Mouse (Mus musculus): ENCODE measurements at regions not wholly inside any gene's neighbourhood (a gene's known extent, or its start where the extent isn't known, plus 50 kb on each side); places are given as distances from the start of the nearest gene placed in this dataset.

DNA sequence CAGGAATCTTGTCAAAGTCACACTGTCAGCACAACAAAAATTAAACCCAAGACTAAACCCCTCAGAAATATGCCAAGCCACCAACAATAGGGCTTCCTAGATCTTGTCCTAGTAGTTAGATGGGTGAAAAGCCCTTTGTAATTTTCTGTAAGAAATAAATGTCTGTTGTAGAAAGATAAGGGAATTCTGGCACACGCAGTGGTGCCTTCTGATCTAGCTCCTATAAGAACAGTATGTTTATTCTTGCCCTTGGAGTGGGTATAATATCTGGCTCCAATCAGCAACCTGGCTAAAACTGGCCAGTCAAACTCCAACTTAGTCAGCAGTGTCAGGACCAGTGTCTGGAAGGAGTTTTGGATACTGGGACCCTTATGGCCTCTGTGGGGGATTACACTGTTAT, 215.2 kb upstream of the Hs6st1 start:
- ChIA-PET CTCF (no interaction called here), POLR2A (interaction anchor here in 2 of 4 experiments (1.0 to 1.5 kb wide), 4 partner anchors 9 to 209 kb away, joined by 3 to 5 read pairs (median 3); no protein-coding TSS in a partner anchor)

DNA sequence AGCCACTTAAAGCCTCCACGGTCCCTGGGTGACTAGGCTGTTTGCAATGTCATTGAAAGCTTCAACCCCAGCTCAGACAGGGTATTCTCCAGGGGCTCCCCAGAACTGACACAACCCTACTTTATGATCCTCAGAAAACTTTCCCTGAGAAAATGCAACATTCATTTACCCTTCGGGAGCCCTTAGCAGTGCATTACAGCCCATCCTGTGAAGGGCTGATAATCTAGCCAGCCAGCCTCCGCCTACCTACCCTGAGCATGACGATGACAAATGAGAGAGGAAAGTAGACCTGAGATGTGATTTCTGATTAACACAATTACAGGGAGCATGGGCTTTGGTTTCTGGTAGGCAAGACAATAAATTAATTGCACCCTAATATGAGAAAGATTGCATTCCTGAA, 212.6 kb upstream of the Hs6st1 start:
- POLR2A ChIA-PET: interaction anchor here in 3 of 4 experiments (0.9 to 3.1 kb wide), 14 partner anchors 11 to 205 kb away, joined by 3 to 8 read pairs (median 3); no protein-coding TSS in a partner anchor
- CTCF ChIA-PET: interaction anchor here in 2 of 4 experiments (0.6 to 1.0 kb wide), 2 partner anchors 16 to 245 kb away, joined by 3 to 6 read pairs; no protein-coding TSS in a partner anchor

DNA sequence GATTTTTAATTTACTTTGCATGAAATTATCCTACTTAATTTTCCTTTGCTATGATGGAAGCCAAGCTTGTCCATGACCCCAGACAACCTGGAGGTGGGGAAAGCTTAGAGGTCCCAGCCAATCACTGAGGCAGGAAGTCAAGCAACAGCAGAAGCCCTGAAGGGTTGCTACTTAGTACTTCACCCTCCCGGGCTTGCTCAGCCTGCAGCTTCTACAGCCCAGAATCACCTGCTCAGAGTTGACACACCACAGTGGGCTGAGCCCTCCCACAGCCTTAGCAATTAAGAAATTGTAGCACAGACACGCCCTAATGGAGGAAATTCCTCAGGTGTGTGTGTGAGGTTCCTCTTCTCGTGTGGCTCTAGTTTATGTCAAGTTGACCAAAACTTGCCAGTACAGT, 209.9 kb upstream of the Hs6st1 start:
- ChIA-PET CTCF (interaction anchor here in 1 of 4 experiments (0.8 to 1.7 kb wide), 2 partner anchors 19 to 276 kb away, joined by 4 read pairs; no protein-coding TSS in a partner anchor), POLR2A (interaction anchor here in 2 of 4 experiments (0.5 to 3.1 kb wide), 4 partner anchors 13 to 1312 kb away, joined by 3 to 8 read pairs (median 4); no protein-coding TSS in a partner anchor)

DNA sequence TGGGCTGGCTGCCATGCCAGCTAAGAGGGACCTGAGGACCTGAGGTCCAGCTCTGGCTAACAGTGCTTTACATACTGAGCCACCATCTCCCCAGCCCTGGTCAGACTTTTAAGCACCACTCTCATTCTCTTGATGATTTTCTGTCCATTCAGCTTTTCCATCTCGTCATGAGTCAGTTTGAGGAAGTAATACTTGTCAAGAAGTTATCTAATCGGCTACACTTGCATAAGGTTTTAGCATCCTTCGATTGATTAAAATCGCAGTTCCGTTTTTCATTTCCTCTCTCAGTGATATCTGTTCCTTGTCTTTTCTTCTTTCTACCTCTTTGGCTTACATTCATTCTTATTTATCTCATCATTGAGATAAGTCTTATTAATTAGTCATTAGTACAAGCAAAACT, 207.4 kb upstream of the Hs6st1 start:
- CTCF ChIA-PET: no interaction called here
- POLR2A ChIA-PET: interaction anchor here in 1 of 4 experiments (0.9 kb wide), 1 partner anchor 17 kb away, joined by 5 read pairs; no protein-coding TSS in a partner anchor

DNA sequence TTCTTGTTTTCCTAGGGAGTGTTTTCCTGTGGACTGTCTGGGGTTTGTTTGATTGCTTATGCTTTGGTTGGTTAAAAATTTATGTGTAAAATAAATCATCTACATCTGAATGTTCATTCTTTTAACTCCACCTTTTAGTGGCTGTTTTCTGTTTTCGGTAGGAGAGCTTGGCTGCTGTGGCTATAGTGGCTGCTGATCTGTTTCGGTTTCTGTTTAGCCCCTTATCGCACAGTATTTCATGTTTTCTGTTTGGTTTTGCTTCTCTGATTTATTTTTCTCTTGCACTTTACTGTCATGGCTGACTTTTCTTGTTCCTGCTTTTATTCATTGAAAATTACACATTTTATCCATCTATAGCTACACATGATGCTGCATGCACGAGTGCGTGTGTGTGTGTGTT, 206.0 kb upstream of the Hs6st1 start:
- CTCF ChIA-PET: no interaction called here
- POLR2A ChIA-PET: interaction anchor here in 1 of 4 experiments (1.9 kb wide), 1 partner anchor 200 kb away, joined by 6 read pairs; no protein-coding TSS in a partner anchor

DNA sequence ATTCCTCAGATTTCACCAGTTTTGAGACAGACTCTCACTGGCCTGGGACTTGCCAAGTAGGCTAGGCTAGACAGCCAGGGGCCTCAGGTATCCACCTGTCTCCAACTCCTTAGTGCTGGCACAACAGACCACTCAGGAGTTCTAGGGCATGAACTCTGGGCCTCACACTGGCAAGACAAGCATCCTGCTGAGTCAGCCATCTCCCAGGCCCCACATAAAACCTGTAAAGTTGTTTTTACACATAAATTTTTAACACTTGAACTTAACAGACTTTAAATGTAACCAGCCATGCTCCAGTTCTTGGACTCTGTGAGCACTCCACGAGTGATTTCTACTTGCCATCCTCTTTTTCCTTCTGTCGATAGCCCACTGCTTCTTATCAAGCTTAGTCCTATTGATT, 205.5 kb upstream of the Hs6st1 start:
- POLR2A ChIA-PET: interaction anchor here in 1 of 4 experiments (1.9 kb wide), 1 partner anchor 199 kb away, joined by 6 read pairs; no protein-coding TSS in a partner anchor
- CTCF ChIA-PET: no interaction called here

DNA sequence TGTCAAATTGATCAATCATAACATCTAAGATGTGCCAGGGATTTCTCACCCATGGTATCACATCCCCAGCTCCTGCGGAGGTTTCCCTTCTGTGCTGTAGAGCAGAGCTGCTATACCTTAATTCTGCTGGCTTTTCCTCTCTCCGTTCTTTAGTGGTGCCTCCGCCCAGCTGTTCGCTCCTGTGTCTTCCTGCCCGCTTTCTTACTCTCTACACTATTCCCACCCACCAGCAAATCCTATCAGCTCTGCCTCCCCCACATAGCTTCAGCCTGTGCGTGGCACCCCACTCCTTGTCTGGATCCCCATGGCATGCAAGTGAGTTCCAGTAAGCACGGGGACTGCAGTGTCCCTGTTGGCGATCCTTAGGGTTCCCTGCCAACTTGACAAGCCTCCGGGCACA, 204.0 kb upstream of the Hs6st1 start:
- CTCF ChIA-PET: interaction anchor here in 2 of 4 experiments (0.5 to 1.0 kb wide), 3 partner anchors 14 to 148 kb away, joined by 3 to 8 read pairs (median 5); no protein-coding TSS in a partner anchor
- POLR2A ChIA-PET: interaction anchor here in 2 of 4 experiments (0.6 to 1.2 kb wide), 4 partner anchors 121 to 1243 kb away, joined by 3 to 5 read pairs (median 3); no protein-coding TSS in a partner anchor

DNA sequence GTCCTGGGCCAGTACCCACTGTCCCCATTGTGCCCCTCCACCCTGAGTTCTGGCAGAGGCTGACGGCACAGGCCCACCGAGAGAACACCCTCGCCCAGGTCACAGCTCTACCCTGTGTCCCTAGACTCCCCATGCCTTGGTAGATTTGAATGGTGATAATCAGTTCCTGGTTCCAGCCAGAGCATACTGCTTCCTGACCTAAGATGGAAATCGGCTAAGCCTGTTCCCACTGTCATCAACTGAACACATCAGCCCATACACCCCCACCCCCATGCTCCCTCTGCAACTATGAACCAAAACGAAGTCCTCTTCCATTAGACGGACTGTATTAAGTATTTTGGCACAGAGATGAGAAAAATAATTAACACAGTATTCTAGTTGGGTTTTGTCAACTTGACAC, 202.9 kb upstream of the Hs6st1 start:
- ChIA-PET CTCF (no interaction called here), POLR2A (interaction anchor here in 2 of 4 experiments (0.7 to 2.5 kb wide), 3 partner anchors 14 to 819 kb away, joined by 3 to 6 read pairs (median 4); no protein-coding TSS in a partner anchor)

DNA sequence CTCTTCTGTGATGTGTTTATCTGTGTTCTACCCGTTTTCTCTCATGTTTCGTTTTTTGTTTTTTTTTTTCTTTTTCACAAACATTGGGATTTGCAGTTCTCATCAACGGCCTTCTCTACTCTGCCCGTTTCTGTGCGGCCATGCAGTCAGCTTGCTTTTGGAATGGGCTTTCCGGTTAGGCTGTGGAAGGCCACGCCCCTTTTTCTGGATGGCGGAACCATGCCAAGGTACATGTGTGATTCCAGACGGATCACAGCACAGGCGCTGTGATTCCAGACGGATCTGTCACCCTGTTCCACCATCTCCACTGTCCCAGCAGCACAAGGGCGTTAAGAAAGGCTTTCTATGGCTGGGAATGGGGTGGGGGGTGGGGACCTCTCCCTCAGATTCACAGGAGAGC, 201.6 kb upstream of the Hs6st1 start:
- CTCF ChIA-PET: interaction anchor here in 1 of 4 experiments (0.6 kb wide), 1 partner anchor 1068 kb away, joined by 5 read pairs; no protein-coding TSS in a partner anchor
- POLR2A ChIA-PET: interaction anchor here in 3 of 4 experiments (0.6 to 2.5 kb wide), 9 partner anchors 9 to 785 kb away, joined by 3 to 6 read pairs (median 5); no protein-coding TSS in a partner anchor

DNA sequence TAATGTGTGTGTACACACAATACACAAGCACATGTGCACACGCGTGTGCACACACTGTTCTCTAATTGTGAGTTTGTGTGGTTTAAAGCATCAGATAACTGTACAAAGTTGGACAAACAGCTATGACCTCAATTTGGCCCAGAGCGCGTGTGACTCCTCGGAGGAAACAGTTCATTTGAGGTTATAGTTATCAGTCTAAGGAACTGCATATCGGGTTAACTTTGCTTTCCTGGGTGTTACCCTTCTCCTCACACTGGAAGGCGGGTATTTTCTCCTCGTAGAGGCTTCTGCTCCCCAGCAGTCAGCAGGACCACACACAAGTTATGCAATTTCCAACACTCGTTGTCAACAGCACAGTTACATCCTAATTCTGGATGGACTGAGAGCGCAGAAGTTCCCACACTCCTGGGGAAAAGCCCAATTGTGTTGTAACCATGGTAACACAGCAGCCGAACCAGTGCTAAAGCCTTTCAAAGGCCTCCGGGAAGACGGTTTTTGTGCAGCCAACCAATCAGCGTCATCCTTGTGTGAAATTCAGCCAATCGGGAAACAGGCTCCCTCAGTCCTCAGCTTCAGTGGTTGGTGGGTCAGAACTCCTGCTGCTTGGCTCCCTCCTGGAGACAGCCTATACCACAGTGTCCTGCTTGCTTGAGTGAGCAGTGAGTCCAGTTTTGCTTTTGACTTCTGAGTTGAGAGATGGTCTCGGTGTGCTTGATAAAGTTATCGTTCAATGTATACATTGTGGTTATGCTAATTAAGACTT, 198.6 kb upstream of the Hs6st1 start:
- CTCF ChIA-PET: no interaction called here
- POLR2A ChIA-PET: interaction anchor here in 2 of 4 experiments (0.6 to 1.8 kb wide), 6 partner anchors 9 to 439 kb away, joined by 3 to 7 read pairs (median 4); no protein-coding TSS in a partner anchor

DNA sequence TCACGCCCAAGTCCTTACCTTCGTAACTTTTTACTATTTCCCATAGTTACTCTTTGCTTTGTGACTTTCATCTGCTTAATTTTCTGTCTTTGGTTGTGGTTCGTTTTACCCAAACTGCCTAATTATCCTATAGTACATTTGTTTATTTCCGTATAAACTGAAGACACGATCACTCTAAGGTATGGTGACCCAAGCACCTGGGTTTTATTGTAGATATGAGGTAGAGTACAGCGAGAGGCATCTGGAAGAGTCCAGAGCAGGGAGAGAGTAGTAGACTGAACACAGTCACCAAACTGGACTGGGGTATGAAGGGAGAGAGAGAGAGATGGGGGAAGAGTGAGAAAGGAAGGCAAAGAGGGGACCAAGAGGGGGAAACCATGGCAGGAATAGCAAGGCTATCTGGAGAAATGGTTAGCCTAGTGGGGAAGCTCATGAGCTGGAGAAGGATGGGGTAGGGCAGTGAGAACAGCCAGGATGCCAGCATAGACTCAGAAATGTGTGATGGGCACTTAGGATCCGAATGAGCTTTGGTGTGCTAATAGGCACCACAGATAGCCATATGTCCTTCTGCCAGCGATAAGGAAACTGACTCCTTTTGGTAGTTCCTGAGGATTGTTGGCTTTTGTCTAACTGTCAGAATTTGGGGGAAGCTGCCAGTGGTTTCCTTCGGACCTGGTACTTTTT, 197.9 kb upstream of the Hs6st1 start:
- ChIA-PET POLR2A (interaction anchor here in 3 of 4 experiments (1.0 to 1.8 kb wide), 8 partner anchors 13 to 200 kb away, joined by 3 to 8 read pairs (median 6); no protein-coding TSS in a partner anchor), CTCF (no interaction called here)

DNA sequence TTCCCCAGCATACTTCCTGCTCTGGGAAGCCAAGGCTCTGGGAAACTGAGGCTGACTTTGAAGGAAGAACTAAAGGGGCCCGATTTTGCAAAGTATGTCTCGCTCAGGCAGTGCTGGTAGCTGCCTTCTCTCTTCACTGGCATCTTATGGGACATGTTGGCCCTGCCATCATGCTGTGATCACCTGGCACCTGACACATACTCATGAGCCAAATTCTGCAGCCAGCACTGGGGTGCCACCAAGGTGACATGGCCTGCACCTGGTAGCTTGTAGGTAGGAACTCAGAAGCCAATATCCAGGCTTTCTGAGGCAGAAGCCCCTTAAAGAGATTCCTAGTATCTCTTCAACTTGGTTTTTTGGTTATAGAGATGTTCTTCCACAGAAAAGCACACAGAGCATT, 195.2 kb upstream of the Hs6st1 start:
- ChIA-PET POLR2A (interaction anchor here in 1 of 4 experiments (0.9 to 1.1 kb wide), 2 partner anchors 65 to 130 kb away, joined by 3 read pairs; no protein-coding TSS in a partner anchor), CTCF (no interaction called here)

DNA sequence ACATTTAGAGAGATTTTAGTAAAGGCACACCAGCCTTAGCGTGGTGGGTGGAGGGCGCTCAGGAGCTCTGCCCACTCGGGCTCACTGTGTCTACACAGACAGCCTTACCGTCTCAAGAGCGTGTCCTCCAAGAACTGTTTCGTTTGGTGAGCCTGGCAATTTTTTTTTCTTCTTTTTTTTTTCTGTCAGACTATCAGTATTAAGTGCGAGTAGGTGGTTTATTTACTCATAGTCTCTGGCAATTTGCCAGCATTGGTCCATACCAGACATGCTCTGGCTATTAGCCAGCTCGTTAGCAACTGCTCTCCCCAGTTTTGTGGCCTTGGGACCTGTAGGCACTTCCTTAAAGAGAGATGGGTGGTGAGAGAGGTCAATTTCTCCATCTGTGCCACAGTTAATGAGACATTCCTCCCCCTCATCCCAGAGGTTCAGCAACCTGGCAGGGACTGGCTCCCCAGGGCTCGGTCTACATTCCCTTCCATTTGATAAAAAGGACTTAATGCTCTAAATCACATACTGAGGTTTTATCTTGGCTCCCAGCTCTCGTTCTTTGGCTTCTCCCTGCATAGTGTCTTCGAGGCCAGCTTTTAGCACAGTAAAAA, 192.9 kb upstream of the Hs6st1 start:
- POLR2A ChIA-PET: interaction anchor here in 3 of 4 experiments (0.6 to 1.4 kb wide), 6 partner anchors 18 to 186 kb away, joined by 3 to 6 read pairs (median 3); no protein-coding TSS in a partner anchor
- CTCF ChIA-PET: interaction anchor here in 1 of 4 experiments (0.6 kb wide), 1 partner anchor 91 kb away, joined by 4 read pairs; no protein-coding TSS in a partner anchor

DNA sequence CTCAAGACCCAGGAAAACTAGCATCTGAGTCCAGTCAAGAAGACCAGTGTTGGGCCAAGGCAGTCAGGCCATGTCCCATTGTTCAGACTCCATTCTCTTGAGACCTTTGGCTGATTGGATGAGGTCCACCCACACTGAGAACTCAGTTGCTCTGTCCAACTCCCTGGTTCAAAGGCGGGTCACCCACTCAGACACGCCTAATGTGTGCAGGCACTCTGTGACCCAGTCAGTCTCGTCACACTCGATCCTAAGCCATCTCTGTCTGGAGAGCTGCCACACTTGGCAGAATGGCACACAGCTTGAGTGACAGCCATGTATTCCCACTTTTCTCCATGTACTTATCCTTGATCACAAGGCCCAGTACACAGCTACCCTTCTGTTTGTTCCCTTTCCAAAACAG, 189.8 kb upstream of the Hs6st1 start:
- CTCF ChIA-PET: interaction anchor here in 1 of 4 experiments (0.7 kb wide), 1 partner anchor 14 kb away, joined by 8 read pairs; no protein-coding TSS in a partner anchor

DNA sequence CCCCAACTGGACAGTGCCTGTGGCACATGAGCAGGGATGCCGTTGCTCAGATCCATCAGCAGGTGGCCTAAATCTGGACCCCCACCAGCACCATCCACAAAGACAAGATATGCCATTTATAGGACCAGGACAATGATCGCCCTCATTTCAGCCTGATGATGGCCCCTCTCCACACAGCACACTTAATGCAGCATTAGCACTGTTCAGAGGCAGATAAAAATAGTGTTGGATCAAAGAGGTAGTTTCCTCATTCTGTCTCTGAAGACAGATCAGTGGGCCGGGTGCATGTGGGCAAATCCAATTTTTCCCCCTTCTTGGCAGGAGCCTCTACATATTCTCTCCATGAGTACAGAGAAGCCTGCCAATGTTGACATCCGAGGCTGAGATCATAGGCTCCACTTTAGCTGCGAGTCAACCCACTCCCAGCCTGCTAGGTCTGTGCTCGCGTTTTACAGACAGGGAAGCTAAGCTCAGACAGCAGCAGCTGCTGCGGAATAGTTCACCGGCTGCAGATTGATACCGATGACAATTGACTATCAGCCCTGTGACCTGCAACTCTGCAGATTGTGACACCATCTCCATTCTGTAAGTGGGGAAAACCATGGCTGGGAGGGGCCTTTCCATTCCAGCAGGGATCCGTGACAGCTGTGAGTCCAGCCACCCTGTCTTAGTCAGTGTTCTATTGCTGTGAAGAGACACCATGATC, 188.7 kb upstream of the Hs6st1 start:
- POLR2A ChIA-PET: interaction anchor here in 3 of 4 experiments (0.6 to 4.2 kb wide), 16 partner anchors 9 to 183 kb away, joined by 3 to 32 read pairs (median 6); no protein-coding TSS in a partner anchor

More for the DNA sequence above, 189.8 kb upstream of the Hs6st1 start:
- POLR2A ChIA-PET: interaction anchor here (0.6 to 4.2 kb wide), 33 partner anchors 9 to 1128 kb away, joined by 3 to 30 read pairs (median 5); partner anchors contain the start of gene Hs6st1 (in 2 of the 4)

DNA sequence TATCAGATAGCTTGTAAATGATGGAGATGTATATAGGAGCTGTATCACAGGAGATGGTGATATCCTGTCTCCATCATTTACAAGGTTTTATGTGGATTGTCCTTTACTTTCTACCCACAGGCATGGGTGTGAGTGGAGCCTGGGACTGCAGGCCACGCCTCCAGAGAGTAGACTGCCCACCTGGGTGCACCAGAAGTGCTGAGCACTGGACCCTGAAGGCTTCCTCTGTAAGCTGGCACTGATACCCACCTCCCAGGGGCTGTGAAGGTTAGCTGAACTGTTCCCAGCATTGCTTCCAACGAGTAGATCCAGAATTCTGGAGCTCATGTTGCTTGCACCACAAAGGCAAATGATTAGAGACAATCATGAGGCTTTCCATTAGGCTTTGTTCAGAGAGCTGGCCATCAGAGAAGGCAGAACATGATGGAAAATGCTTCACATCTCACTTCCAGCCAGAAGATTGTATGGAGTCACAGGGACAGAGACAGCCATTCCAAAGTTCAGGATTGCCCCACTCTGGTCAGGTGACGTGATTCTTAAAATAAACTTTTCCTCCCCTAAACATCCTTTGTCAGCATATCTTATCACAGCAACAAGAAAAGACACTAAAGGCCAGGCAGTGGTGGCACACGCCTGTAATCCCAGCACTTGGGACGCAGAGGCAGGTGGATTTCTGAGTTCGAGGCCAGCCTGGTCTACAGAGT, 187.5 kb upstream of the Hs6st1 start:
- ChIA-PET CTCF (interaction anchor here in 3 of 4 experiments (0.6 to 1.3 kb wide), 6 partner anchors 9 to 1222 kb away, joined by 3 to 6 read pairs (median 4); no protein-coding TSS in a partner anchor), POLR2A (interaction anchor here (0.5 to 4.2 kb wide), 19 partner anchors 10 to 192 kb away, joined by 3 to 32 read pairs (median 4); no protein-coding TSS in a partner anchor)

More for the DNA sequence above, 188.7 kb upstream of the Hs6st1 start:
- CTCF ChIA-PET: interaction anchor here in 1 of 4 experiments (1.2 kb wide), 1 partner anchor 41 kb away, joined by 3 read pairs; no protein-coding TSS in a partner anchor

DNA sequence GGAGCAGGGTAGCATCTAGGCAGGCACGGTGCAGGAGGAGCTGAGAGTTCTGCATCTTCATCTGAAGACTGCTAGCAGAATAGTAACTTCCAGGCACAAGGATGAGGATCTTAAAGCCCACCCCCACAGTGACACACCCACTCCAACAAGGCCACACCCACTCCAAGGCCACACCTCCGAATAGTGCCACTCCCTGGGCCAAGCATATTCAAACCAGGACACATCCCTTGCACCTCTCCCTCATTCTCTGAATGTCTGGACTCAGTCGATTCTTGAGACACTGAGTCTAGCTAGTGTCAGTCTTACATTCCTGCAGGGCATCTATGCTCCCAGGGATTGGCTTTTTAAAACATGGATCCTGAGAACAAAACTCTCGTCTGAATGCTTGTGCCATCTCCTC, 186.7 kb upstream of the Hs6st1 start:
- ChIA-PET POLR2A (interaction anchor here in 3 of 4 experiments (0.6 to 4.2 kb wide), 17 partner anchors 10 to 589 kb away, joined by 3 to 32 read pairs (median 3); no protein-coding TSS in a partner anchor), CTCF (interaction anchor here in 2 of 4 experiments (0.6 to 1.3 kb wide), 3 partner anchors 42 to 1221 kb away, joined by 3 to 6 read pairs (median 4); no protein-coding TSS in a partner anchor)

All from embryonic stem cell, embryonic (primary cell).